Mouse (Mus musculus) olfactory bulb, adult 2 months (tissue): Measurements from ENCODE around the gene Tfap2d.

Experiments
- CTCF ChIP-seq: fragments of 200-500 bp; IDR thresholded peaks from 2 replicates; pipeline ENCODE4 v1.5.1; 2012; ENCODE audit warnings: low read depth, mild to moderate bottlenecking, low read length, moderate library complexity; ENCODE audit not compliant: insufficient read depth
- POLR2A ChIP-seq: fragments of 200-500 bp; IDR thresholded peaks from 2 replicates; pipeline ENCODE4 v1.6.1; 2012; ENCODE audit warnings: mild to moderate bottlenecking, low read depth, low read length, moderate library complexity; ENCODE audit not compliant: insufficient read depth

GRCm38 (mm10) chr1:19088078-19088477 is 14.7 kb upstream of the Tfap2d start:
- TF ChIP-seq CTCF (no peak), POLR2A (no peak)
